Mouse (Mus musculus) midbrain, embryonic 14.5 days (tissue): ENCODE measurements around the gene Myo5c. TPM values are rescaled to one million over a fixed set of nuclear protein-coding genes. Genes with fewer than 3 reads are reported as not detected.

Experiments used
- ATAC-seq: fragments of 200-750 bp; cut with Nextera tagmentation; 2 replicates; pipeline ENCODE4 v1.8.0; 2017; ENCODE audit warnings: moderate number of reproducible peaks, moderate library complexity; ENCODE audit not compliant: low FRiP score, low TSS enrichment
- DNase-seq: peaks from one replicate; pipeline ENCODE4 v3.0.0-alpha.2; 2015
- H3K27ac ChIP-seq: fragments of 300-500 bp; sonication (generic); replicated peaks from 2 replicates; pipeline ENCODE4 v1.5.1; 2014; ENCODE audit warnings: mild to moderate bottlenecking, low read depth, low read length, moderate library complexity
- H3K27me3 ChIP-seq: fragments of 300-500 bp; sonication (generic); 2 replicates; pipeline ENCODE4 v1.6.1; 2014; ENCODE audit warnings: low read length, control low read depth, mixed read lengths; ENCODE audit not compliant: control insufficient read depth, insufficient read depth
- H3K36me3 ChIP-seq: fragments of 300-500 bp; sonication (generic); 2 replicates; pipeline ENCODE4 v1.6.1; 2014; ENCODE audit warnings: low read length, control low read depth; ENCODE audit not compliant: control insufficient read depth, insufficient read depth
- H3K4me1 ChIP-seq: fragments of 300-500 bp; sonication (generic); 2 replicates; pipeline ENCODE4 v1.6.1; 2014; ENCODE audit warnings: mild to moderate bottlenecking, antibody characterized with exemption, low read length, control low read depth; ENCODE audit not compliant: control insufficient read depth, insufficient read depth
- H3K4me2 ChIP-seq: fragments of 300-500 bp; sonication (generic); 2 replicates; pipeline ENCODE4 v1.6.1; 2014; ENCODE audit warnings: mild to moderate bottlenecking, low read length, moderate library complexity
- H3K4me3 ChIP-seq: fragments of 300-500 bp; sonication (generic); replicated peaks from 2 replicates; pipeline ENCODE4 v1.5.1; 2014; ENCODE audit warnings: low read depth, low read length
- H3K9ac ChIP-seq: fragments of 300-500 bp; sonication (generic); replicated peaks from 2 replicates; pipeline ENCODE4 v1.6.1; 2014; ENCODE audit warnings: mild to moderate bottlenecking, low read length, moderate library complexity
- H3K9me3 ChIP-seq: fragments of 300-500 bp; sonication (generic); 2 replicates; pipeline ENCODE4 v1.6.1; 2016; ENCODE audit warnings: low read length, control low read depth, mixed read lengths; ENCODE audit not compliant: control insufficient read depth
- WGBS: fragments of 180-500 bp; shearing (Covaris S2); extraction: QIAGEN DNeasy Blood & Tissue Kit; methylation state at CpG from one replicate; pipeline ENCODE4 v1.1.7; 2014; 5-methylcytosine and 5-hydroxymethylcytosine counted together
- polyA plus RNA-seq: library from polyadenylated mRNA; unstranded; fragments of >200 nt; fragmentation: Nextera tagmentation; extraction: Ambion mirVana; gene quantifications from 2 replicates; pipeline ENCODE4 v1.2.1, GENCODE M21; 2014

Myo5c gene
- polyA plus RNA-seq, 1 experiment from 2014 or later: 0.64 TPM

DNA sequence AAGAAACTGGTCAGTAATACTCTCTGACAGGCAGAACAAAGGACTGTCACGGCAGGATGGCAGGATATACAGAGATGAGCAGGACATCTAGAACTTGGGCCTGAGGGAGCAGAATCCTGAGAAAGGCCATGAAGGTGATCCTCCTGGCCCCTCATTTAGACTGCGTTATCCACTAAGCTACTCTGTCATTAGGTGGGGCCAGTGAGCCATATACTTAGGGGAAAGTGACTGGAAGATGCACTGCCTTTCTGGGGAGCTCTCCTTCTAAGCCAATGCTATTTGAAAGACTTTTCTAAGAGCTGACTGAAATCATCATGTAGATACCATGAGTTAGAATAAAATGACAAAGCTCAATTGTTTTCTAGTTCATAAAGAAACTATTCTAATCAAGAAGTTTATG, 21.6 kb upstream of the Myo5c start:
- ATAC-seq (no peak), DNase-seq (no peak)
- WGBS: 57% methylated on average over 2 of the region's 2 CpGs
- H3K4me2 ChIP-seq: no peak overlapping the region
- H3K4me3 ChIP-seq: no peak overlapping the region
- no peaks in the 10 kb centered on the region for H3K4me1 ChIP-seq
- no peaks in the 10 kb centered on the region for H3K9me3 ChIP-seq
- H3K27ac ChIP-seq: no peak overlapping the region
- H3K9ac ChIP-seq: no peak overlapping the region
- no peaks in the 10 kb centered on the region for H3K27me3 ChIP-seq
- H3K36me3 ChIP-seq: peaks cover 70% of the 10 kb centered on the region

DNA sequence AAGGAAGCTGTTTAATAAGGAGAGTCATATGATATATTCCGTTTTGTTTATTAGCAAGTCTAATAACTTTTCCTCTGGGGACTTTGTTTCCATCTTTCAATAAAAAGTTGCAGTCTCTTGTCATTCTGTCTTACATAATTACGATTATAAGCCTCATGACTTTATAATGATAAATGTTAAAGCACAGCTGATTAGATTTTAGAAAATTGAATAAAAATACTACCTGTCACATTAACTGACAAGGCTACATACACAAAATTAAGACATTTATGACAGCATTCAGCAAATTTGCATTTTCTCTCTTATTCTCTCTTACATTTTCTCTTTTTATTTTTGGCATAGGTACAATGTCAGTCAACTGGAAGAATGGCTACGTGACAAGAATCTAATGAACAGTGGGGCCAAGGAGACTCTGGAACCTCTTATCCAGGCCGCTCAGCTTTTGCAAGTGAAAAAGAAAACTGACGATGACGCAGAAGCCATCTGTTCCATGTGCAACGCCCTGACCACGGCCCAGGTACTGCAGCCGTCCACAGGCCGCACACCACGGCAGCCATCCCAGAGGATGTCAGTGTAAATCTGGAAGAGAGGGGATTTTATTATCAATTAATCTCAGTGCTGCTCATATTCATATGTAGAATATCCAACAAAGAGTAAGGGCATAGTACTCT, 16.9 kb upstream of the Myo5c start:
- Histone ChIP-seq H3K27me3 (no peaks in the 10 kb centered on the region), H3K4me1 (no peaks in the 10 kb centered on the region), H3K4me2 (no peak overlapping the region), H3K9me3 (no peaks in the 10 kb centered on the region), H3K36me3 (peaks cover 80% of the 10 kb centered on the region), H3K9ac (no peak overlapping the region), H3K4me3 (no peak overlapping the region), H3K27ac (no peak overlapping the region)
- WGBS: 80% methylated on average over 11 of the region's 11 CpGs
- no peak for DNase-seq
- no peak for ATAC-seq

DNA sequence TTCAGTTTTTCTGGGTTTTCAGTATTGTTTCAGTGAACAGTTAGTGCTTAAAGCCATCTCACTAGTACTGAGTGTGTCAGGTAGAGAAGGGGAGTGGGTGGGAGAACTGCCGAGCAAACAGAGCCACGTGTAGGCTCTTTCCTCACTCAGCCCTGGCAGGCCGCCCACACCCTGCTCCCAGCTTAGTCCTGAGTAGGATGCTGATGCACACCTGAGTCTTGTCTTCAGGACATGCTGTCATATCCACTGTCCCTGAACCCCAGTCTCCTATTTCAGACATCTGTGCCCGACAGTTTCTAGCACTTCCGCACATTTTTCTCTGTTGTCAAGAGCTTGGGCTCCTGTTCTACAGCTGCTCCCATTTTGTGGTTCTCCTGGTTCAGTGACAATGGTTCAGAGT, 11.9 kb upstream of the Myo5c start:
- Histone ChIP-seq H3K9ac (no peak overlapping the region), H3K27me3 (no peaks in the 10 kb centered on the region), H3K4me2 (no peak overlapping the region), H3K9me3 (no peaks in the 10 kb centered on the region), H3K4me1 (no peaks in the 10 kb centered on the region), H3K4me3 (no peak overlapping the region), H3K36me3 (peaks cover 54% of the 10 kb centered on the region), H3K27ac (no peak overlapping the region)
- 85% methylated on average over 5 of the region's 5 CpGs for WGBS
- no peak for DNase-seq
- ATAC-seq: no peak

DNA sequence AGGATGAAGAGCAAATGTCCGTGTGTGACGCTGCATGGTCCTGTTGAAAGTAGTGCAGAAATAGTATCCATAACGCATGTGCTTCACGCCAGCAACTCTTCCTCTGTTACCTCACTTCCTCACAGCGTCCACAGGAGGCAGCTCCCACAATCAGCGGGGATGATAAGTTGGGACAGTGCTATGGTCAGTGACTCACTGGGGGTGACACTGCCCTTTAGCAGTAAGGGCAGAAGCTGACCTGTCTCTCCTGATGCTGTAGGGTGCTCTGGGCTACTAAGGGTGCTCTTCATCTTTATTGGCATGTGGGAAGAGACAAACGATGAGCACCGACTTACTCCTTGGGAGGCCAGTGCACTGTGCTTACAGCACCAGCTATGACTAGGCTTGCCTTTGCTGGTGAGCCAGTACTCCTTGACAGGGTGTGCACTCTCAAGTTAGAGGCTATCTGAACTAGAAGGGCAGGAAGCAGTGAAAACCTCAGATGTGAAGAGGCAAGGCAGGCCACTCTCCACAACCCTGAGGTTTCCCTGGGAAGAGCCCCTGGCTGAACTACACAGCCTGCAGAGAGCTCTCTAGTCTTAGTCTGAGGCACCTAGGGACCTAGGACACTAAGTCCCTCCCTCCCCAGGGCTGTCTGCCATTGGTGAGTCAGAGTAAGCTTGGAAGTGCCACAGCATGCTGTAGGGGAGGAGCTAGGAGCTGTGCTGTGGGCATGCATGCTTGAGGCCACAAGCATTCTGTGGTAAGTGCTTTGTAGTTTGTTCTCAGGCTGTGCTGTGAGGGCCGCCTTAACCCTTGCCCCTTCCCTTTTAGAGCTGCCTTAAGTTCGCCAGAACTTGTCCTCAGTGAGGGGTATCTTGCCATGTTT, 10.2 kb upstream of the Myo5c start:
- H3K36me3 ChIP-seq: peaks cover 39% of the 10 kb centered on the region
- WGBS: 70% methylated on average over 10 of the region's 10 CpGs
- ATAC-seq (no peak), DNase-seq (no peak)
- H3K4me1 ChIP-seq: no peaks in the 10 kb centered on the region
- no peak overlapping the region for H3K9ac ChIP-seq
- H3K27ac ChIP-seq: no peak overlapping the region
- H3K9me3 ChIP-seq: no peaks in the 10 kb centered on the region
- no peaks in the 10 kb centered on the region for H3K27me3 ChIP-seq
- no peak overlapping the region for H3K4me3 ChIP-seq
- H3K4me2 ChIP-seq: no peak overlapping the region

DNA sequence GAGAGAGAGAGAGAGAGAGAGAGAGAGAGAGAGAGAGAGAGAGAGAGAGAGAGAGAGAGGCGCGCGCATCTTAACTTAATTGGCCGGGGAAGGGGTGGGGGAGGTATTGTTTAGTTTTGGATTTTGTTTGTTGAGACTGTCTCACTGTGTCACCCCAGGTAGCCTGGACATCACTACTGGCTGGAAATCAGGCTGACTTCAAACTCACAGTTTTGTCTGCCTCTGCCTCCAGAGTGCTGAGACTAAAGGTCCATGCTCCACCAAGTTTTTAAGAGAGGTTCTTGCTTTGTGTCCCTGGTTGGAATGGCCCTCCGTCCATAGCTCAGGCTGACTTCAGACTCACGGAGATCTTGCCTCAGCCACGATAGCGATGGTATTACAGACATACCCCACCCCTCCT, 1.0 kb downstream of the Myo5c start:
- Histone ChIP-seq H3K4me3 (no peak overlapping the region), H3K27me3 (peaks cover 22% of the 10 kb centered on the region), H3K27ac (no peak overlapping the region), H3K4me2 (no peak overlapping the region), H3K4me1 (peaks cover 7% of the 10 kb centered on the region; the same call in 1 of the 2 replicates), H3K36me3 (no peaks in the 10 kb centered on the region), H3K9ac (no peak overlapping the region), H3K9me3 (no peaks in the 10 kb centered on the region)
- ATAC-seq: no peak
- DNase-seq: no peak
- WGBS: 16% methylated on average over 8 of the region's 8 CpGs

DNA sequence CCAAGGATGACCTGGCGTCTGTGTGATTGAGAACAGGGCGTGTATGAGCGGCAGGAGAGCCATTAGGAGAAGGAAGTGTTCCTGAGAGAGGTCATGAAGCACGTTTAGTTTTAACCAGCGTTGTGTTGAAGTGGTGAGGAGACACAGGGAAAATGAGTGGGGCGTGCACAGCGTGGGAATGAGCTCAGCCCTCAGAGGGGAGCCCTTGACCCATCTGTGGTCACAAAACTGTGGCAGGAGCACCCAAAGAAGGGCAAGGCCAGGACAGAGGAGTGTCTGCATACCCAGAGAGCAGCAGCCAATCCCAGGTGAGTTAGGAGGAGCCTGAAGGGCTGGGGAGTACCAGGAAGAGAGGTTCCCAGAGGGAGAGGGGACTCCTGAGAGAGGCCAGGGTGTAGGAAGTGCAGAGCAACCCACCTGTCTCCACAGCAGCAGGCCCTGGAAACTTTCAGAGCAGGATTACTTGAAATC, 2.5 kb downstream of the Myo5c start:
- no peak for ATAC-seq
- Histone ChIP-seq H3K36me3 (no peaks in the 10 kb centered on the region), H3K4me1 (peaks cover 7% of the 10 kb centered on the region; the same call in 1 of the 2 replicates), H3K9me3 (no peaks in the 10 kb centered on the region), H3K4me3 (no peak overlapping the region), H3K27me3 (peaks cover 22% of the 10 kb centered on the region), H3K9ac (no peak overlapping the region), H3K4me2 (no peak overlapping the region), H3K27ac (no peak overlapping the region)
- no peak for DNase-seq
- whole genome bisulfite sequencing: 41% methylated on average over 7 of the region's 7 CpGs

DNA sequence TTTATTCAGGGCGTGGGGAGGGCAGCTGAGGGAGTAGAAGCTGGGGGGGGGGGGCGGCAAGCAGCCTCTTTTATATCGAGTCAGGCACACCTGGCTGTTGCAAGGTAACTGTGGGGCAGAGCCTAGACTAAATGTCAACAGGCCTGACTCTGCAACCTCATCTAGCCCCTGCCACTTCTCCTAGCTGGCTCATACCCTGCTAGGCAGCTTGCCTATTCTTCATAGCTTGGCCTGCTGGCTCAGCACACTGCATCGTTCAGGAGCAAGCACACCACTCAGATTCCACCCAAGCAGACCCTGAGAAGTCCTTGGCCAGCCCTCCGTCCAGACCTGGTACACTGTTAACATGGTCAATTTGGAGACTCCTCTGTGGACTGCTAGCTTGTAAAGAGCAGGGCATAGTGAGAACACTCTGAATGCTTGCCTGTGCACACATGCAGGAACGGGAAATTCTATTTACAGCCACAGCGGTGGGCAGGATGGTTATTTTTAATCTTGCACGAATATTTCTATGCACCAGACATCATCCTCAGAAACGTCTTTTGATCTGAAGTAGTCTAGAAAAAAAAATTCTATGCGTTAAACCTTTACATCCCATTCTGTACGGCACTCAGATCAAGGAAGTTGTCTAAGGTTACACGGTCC, 3.3 kb downstream of the Myo5c start:
- Histone ChIP-seq H3K4me2 (no peak overlapping the region), H3K9me3 (no peaks in the 10 kb centered on the region), H3K4me1 (peaks cover 7% of the 10 kb centered on the region; the same call in 1 of the 2 replicates), H3K36me3 (no peaks in the 10 kb centered on the region), H3K4me3 (no peak overlapping the region), H3K27ac (no peak overlapping the region), H3K27me3 (peaks cover 22% of the 10 kb centered on the region), H3K9ac (no peak overlapping the region)
- no peak for ATAC-seq
- no peak for DNase-seq
- WGBS: 77% methylated on average over 12 of the region's 12 CpGs

DNA sequence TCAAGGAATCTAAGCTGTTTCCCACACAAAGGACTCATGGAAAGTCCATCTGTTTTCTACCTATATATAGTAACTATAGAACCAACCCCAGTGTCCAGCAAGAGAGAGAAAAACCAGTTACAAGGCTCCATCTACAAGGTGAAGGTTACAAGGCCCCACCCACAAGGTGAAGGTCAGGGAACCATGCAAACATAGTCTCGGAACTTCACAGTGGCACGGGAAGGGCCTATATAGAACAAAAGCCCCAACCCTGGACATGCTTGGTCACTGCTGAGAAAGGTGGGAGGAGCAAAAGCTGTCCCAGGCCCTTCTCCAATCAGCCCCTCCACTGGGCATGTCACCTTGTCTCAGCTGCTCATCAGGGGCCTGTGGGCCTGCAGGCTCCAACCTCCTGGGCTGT, 3.9 kb downstream of the Myo5c start:
- no peak for ATAC-seq
- H3K9me3 ChIP-seq: no peaks in the 10 kb centered on the region
- H3K4me2 ChIP-seq: no peak overlapping the region
- peaks cover 19% of the 10 kb centered on the region for H3K27me3 ChIP-seq
- no peak overlapping the region for H3K4me3 ChIP-seq
- H3K36me3 ChIP-seq: no peaks in the 10 kb centered on the region
- H3K4me1 ChIP-seq: peaks cover 7% of the 10 kb centered on the region; the same call in 1 of the 2 replicates
- 65% methylated on average over 2 of the region's 2 CpGs for WGBS
- H3K27ac ChIP-seq: no peak overlapping the region
- DNase-seq: no peak
- H3K9ac ChIP-seq: no peak overlapping the region
